Mouse (Mus musculus): ENCODE results near the gene Tecpr1.

GRCm38 (mm10) chr5:144243901-144244487 lies 20.6 kb upstream of the Tecpr1 start, which contains the start of gene Bri3:
- TF ChIP-seq CTCF (IDR thresholded peaks at IDR 0.05; ENCODE audit: low read depth, low read length) = no peak
- TF ChIP-seq GATA2 (IDR thresholded peaks at IDR 0.05; ENCODE audit: borderline replicate concordance, low read depth, low read length) = no peak
- TF ChIP-seq GATA1 (IDR thresholded peaks at IDR 0.05; ENCODE audit: borderline replicate concordance, low read length) = no peak
